Mouse (Mus musculus) left cerebral cortex, postnatal 36 days (tissue): ENCODE results near the gene Apob. TPM values are rescaled to one million over a fixed set of nuclear protein-coding genes. Genes with fewer than 3 reads are reported as not detected.

Experiments used
- DNase-seq, 2 experiments: peaks; one replicate each; pipeline ENCODE4 v3.0.0; 2021 to 2022; ENCODE audit warnings: low spot score in 2 of 2, mixed read lengths in 1 of 2
- intact Hi-C: fragments of 180-260 bp; cut with DNase I; formaldehyde crosslinking; loops from one replicate; pipeline ENCODE4 v1.15.1; 2025
- total RNA-seq, 2 experiments: library from RNA; stranded (reverse); gene quantifications; 2 replicates each; pipeline ENCODE4 v1.2.3; 2021

Apob gene
- total RNA-seq, 2 experiments from 2014 or later = 0.14 TPM; not detected in 1

- intact Hi-C loops = no loop called here
- DNase-seq = no peak
Measured at GRCm38 (mm10) chr12:8031595-8032358, 54.3 kb downstream of the Apob start.

DNA sequence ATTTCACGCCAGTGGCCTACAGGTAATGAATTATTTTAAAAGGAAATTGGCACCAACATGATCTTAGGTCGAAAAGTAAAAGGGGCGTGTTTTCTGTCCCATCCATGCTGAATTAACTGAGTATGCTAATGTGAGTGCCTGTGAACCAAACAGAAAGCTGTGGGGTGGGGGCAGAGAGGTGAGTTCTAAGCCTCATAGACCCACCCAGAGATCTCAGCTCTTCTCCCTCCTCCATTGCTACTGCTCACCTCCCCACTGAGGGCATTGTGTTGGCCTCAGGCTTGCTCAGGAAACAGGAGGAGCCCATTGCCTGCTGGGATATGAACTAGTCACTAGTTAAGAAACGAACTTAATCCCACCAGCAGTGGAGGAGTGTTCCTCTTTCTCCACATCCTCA lies 54.9 kb downstream of the Apob start:
- DNase-seq = no peak
- intact Hi-C loops = no loop called here

- no peak for DNase-seq
- intact Hi-C loops = no loop called here
Measured at GRCm38 (mm10) chr12:8038081-8038730, 60.8 kb downstream of the Apob start.

- intact Hi-C loops = no loop called here
- no peak for DNase-seq
Measured at GRCm38 (mm10) chr12:8042626-8043394, 65.4 kb downstream of the Apob start.

DNA sequence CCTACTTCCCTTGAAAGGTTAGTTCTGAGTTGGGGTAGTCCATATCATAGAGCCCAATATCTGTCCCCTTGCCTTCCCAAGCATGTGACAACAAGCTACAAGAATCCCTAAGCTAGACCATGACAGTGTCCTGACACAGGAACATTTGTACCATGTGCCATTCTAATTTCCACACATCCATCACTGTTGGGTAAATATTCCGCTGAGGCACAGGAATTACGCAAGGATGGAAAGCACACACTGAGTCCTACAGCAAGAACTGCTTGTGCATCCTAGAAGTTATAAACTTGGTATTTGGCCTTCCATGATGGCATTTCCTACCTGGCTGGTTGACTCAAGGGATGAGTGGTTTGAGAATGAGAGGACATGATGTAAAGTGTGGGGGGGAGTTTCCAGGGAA lies 69.6 kb downstream of the Apob start:
- DNase-seq = no peak
- intact Hi-C loops = no loop called here

DNA sequence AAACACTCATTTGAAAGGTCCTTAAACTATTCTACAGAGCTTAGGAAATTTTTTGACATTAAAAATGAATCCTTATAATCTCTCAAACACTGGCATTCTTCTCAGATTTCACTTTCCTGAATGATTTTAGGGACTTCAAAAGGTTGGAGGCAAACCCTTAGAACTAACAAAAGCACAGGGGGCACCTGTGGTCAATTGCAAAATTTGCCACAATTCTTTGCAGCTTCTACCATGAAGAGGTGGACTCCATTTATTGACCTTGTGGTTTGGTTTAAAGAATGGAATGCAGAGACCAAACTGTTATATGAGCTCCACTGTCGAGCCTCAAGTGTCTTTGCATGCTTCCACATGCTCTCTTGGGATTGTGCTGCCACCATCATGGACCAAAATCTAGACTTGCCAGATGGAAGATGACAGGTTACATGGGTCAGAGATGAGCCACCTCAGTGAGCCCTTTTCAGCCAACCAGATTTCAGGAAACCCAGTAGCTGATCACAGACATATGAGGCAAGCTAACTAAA lies 70.4 kb downstream of the Apob start:
- DNase-seq = no peak
- intact Hi-C loops = no loop called here

DNA sequence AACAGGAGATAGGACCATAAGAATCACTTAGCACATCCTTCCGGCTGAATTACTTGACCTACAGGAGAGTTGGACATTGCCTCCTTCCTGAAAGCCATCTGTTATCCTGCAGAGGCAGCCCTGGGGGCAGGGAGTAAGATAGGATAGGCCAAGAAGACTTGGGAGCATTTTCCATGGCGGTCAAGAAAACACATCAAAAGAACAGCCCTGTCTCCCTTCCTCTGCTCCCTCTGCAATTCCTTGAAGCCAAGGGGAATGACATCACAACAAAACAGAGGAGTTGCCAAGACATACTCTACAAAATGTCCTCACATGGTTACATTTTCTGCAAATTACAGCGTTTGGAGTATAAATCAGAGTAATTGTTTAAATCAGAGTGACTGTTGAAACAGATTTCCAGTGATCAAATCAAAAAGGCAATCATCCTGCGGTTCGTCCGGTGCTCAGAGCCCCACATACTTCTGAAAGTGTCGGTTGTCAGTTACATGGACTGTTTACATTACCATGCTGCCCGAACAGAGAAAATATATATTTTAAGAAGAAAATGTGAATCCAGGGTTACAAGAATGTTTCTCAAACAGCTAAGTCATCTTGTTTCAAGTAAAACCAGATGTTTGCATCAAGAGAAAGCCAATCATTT lies 78.7 kb downstream of the Apob start:
- intact Hi-C loops = no loop called here
- DNase-seq = no peak

DNA sequence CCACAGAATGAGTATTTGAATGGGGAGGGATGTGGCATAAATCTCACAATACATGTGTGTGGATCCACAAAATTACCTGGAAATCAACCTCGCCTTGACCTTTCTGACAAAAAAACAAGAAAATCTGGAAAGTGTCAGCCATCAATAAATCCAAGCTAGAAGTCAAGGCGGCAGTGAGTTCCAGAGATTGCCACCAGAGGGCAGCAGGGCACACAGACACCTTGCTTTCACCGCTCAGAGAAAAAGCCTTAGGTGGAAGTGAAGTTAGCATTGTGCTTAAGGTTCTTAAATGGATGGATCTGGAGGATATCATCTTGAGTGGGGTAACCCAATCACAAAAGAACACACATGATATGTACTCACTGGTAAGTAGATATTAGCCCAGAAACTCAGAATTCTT lies 82.1 kb downstream of the Apob start:
- intact Hi-C loops = loop anchor here (1.0 to 2.0 kb wide), 2 partner anchors 173 to 247 kb away; no protein-coding TSS in a partner anchor
- DNase-seq = peak; percentile 57 to 60

- intact Hi-C loops = no loop called here
Measured at GRCm38 (mm10) chr12:8063363-8064065, 86.1 kb downstream of the Apob start.

More at GRCm38 (mm10) chr12:8063363-8064065, 86.1 kb downstream of the Apob start:
- DNase-seq = no peak

Other genes with a start within 250 kb of the Apob start
- 10 to 100 TPM; 35.6 to 40.0 TPM for gene Ldah, start 230.5 kb downstream of the Apob start, total RNA-seq